Mouse (Mus musculus): Measurements from ENCODE around the gene Unc5a. TPM values are rescaled to one million over a fixed set of nuclear protein-coding genes. Genes with fewer than 3 reads are reported as not detected.

Gene Unc5a
- polyA plus RNA-seq, 1 experiment from 2014 or later = 3.7 TPM

- H3K27ac ChIP-seq (ENCODE audit: low read length) = no peak overlapping the region
- no peak overlapping the region for H3K4me2 ChIP-seq (replicated peaks; ENCODE audit: low read depth, low read length)
- H3K4me3 ChIP-seq (ENCODE audit: low read depth, low read length) = no peak overlapping the region
- H3K36me3 ChIP-seq (ENCODE audit: control insufficient read depth, insufficient read depth, low read length) = no peaks in the 10 kb centered on the region
- WGBS = 69% methylated on average over 4 of the region's 4 CpGs
- H3K27me3 ChIP-seq (ENCODE audit: control insufficient read depth, insufficient read depth, low read length) = no peaks in the 10 kb centered on the region
- H3K9ac ChIP-seq (replicated peaks; ENCODE audit: low read depth, low read length) = no peak overlapping the region
- no peaks in the 10 kb centered on the region for H3K4me1 ChIP-seq (ENCODE audit: control insufficient read depth, insufficient read depth, low read length)
- no peaks in the 10 kb centered on the region for H3K9me3 ChIP-seq (ENCODE audit: control insufficient read depth, low read depth, low read length)
- no peak for ATAC-seq (ENCODE audit: insufficient number of reproducible peaks, insufficient read depth, low FRiP score, low read depth)
Observed at GRCm38 (mm10) chr13:55022256-55022655, 73.0 kb downstream of the Unc5a start.

- Histone ChIP-seq H3K4me3 (ENCODE audit: low read depth, low read length) (no peak overlapping the region), H3K27me3 (ENCODE audit: control insufficient read depth, insufficient read depth, low read length) (no peaks in the 10 kb centered on the region), H3K9me3 (ENCODE audit: control insufficient read depth, low read depth, low read length) (no peaks in the 10 kb centered on the region), H3K4me2 (replicated peaks; ENCODE audit: low read depth, low read length) (no peak overlapping the region), H3K27ac (ENCODE audit: low read length) (no peak overlapping the region), H3K4me1 (ENCODE audit: control insufficient read depth, insufficient read depth, low read length) (no peaks in the 10 kb centered on the region), H3K9ac (replicated peaks; ENCODE audit: low read depth, low read length) (no peak overlapping the region), H3K36me3 (ENCODE audit: control insufficient read depth, insufficient read depth, low read length) (no peaks in the 10 kb centered on the region)
- 74% methylated on average over 9 of the region's 9 CpGs for WGBS
- ATAC-seq (ENCODE audit: insufficient number of reproducible peaks, insufficient read depth, low FRiP score, low read depth) = no peak
Observed at GRCm38 (mm10) chr13:55022715-55023114, 73.5 kb downstream of the Unc5a start.

GRCm38 (mm10) chr13:55024215-55024614 lies 75.0 kb downstream of the Unc5a start:
- no peak overlapping the region for H3K4me2 ChIP-seq (replicated peaks; ENCODE audit: low read depth, low read length)
- H3K27me3 ChIP-seq (ENCODE audit: control insufficient read depth, insufficient read depth, low read length) = no peaks in the 10 kb centered on the region
- no peaks in the 10 kb centered on the region for H3K9me3 ChIP-seq (ENCODE audit: control insufficient read depth, low read depth, low read length)
- H3K27ac ChIP-seq (ENCODE audit: low read length) = no peak overlapping the region
- H3K9ac ChIP-seq (replicated peaks; ENCODE audit: low read depth, low read length) = no peak overlapping the region
- WGBS = 85% methylated on average over 2 of the region's 2 CpGs
- no peak for ATAC-seq (ENCODE audit: insufficient number of reproducible peaks, insufficient read depth, low FRiP score, low read depth)
- H3K4me3 ChIP-seq (ENCODE audit: low read depth, low read length) = no peak overlapping the region
- no peaks in the 10 kb centered on the region for H3K4me1 ChIP-seq (ENCODE audit: control insufficient read depth, insufficient read depth, low read length)
- 0 out of 2 replicates have a peak, but pooled peaks cover 4% of the 10 kb centered on the region for H3K36me3 ChIP-seq (ENCODE audit: control insufficient read depth, insufficient read depth, low read length)

- H3K27ac ChIP-seq (ENCODE audit: low read length) = no peak overlapping the region
- H3K4me1 ChIP-seq (ENCODE audit: control insufficient read depth, insufficient read depth, low read length) = no peaks in the 10 kb centered on the region
Observed at GRCm38 (mm10) chr13:55040016-55040415, 90.8 kb downstream of the Unc5a start.

GRCm38 (mm10) chr13:55047706-55048105 lies 98.5 kb downstream of the Unc5a start:
- Histone ChIP-seq H3K27me3 (ENCODE audit: control insufficient read depth, insufficient read depth, low read length) (no peaks in the 10 kb centered on the region), H3K27ac (ENCODE audit: low read length) (no peak overlapping the region), H3K4me1 (ENCODE audit: control insufficient read depth, insufficient read depth, low read length) (no peaks in the 10 kb centered on the region), H3K9me3 (ENCODE audit: control insufficient read depth, low read depth, low read length) (no peaks in the 10 kb centered on the region), H3K9ac (replicated peaks; ENCODE audit: low read depth, low read length) (no peak overlapping the region), H3K36me3 (ENCODE audit: control insufficient read depth, insufficient read depth, low read length) (peaks cover 5% of the 10 kb centered on the region; the same call in 1 of the 2 replicates), H3K4me2 (replicated peaks; ENCODE audit: low read depth, low read length) (no peak overlapping the region), H3K4me3 (ENCODE audit: low read depth, low read length) (no peak overlapping the region)
- WGBS = 79% methylated on average over 3 of the region's 3 CpGs
- ATAC-seq (ENCODE audit: insufficient number of reproducible peaks, insufficient read depth, low FRiP score, low read depth) = no peak

More at GRCm38 (mm10) chr13:55040016-55040415, 90.8 kb downstream of the Unc5a start:
- Histone ChIP-seq H3K9ac (replicated peaks; ENCODE audit: low read depth, low read length) (no peak overlapping the region), H3K4me2 (replicated peaks; ENCODE audit: low read depth, low read length) (no peak overlapping the region), H3K9me3 (ENCODE audit: control insufficient read depth, low read depth, low read length) (no peaks in the 10 kb centered on the region), H3K4me3 (ENCODE audit: low read depth, low read length) (no peak overlapping the region), H3K36me3 (ENCODE audit: control insufficient read depth, insufficient read depth, low read length) (peaks cover 6% of the 10 kb centered on the region), H3K27me3 (ENCODE audit: control insufficient read depth, insufficient read depth, low read length) (no peaks in the 10 kb centered on the region)
- WGBS = 94% methylated on average over 2 of the region's 2 CpGs
- no peak for ATAC-seq (ENCODE audit: insufficient number of reproducible peaks, insufficient read depth, low FRiP score, low read depth)

Other genes with a start within 250 kb of the Unc5a start
- 1.00 and 1.1 TPM in 2 replicates for gene Cdhr2, start 247.9 kb upstream of the Unc5a start, polyA plus RNA-seq (2014; fragmentation: Nextera tagmentation; extraction: Ambion mirVana)
- 0.65 and 0.90 TPM in 2 replicates for gene Gprin1, start 199.5 kb upstream of the Unc5a start, polyA plus RNA-seq (2014; fragmentation: Nextera tagmentation; extraction: Ambion mirVana)
- 0.59 and 0.74 TPM in 2 replicates for gene Sncb, start 182.8 kb upstream of the Unc5a start, polyA plus RNA-seq (2014; fragmentation: Nextera tagmentation; extraction: Ambion mirVana)
- gene Eif4e1b, start 165.4 kb upstream of the Unc5a start, polyA plus RNA-seq (2014; fragmentation: Nextera tagmentation; extraction: Ambion mirVana) = not detected in 2 replicates
- 7.8 and 11.6 TPM in 2 replicates for gene Tspan17, start 160.0 kb upstream of the Unc5a start, polyA plus RNA-seq (2014; fragmentation: Nextera tagmentation; extraction: Ambion mirVana)
- 1.2 and 1.3 TPM in 2 replicates for gene Hk3, start 72.0 kb downstream of the Unc5a start, polyA plus RNA-seq (2014; fragmentation: Nextera tagmentation; extraction: Ambion mirVana)
- 29.1 and 29.6 TPM in 2 replicates for gene Uimc1, start 150.9 kb downstream of the Unc5a start, polyA plus RNA-seq (2014; fragmentation: Nextera tagmentation; extraction: Ambion mirVana)
- gene Zfp346, start 155.9 kb downstream of the Unc5a start, polyA plus RNA-seq (2014; fragmentation: Nextera tagmentation; extraction: Ambion mirVana) = 22.7 and 23.1 TPM in 2 replicates
- not detected in 2 replicates for gene Gm17617, start 184.1 kb downstream of the Unc5a start, polyA plus RNA-seq (2014; fragmentation: Nextera tagmentation; extraction: Ambion mirVana)
- 7.3 and 7.8 TPM in 2 replicates for gene Fgfr4, start 203.2 kb downstream of the Unc5a start, polyA plus RNA-seq (2014; fragmentation: Nextera tagmentation; extraction: Ambion mirVana)